Mouse (Mus musculus): Measurements from ENCODE around the gene Atg4d. TPM values are rescaled to one million over a fixed set of nuclear protein-coding genes. Genes with fewer than 3 reads are reported as not detected.
"Not testable (repeated sequence)": the region's sequence is repeated elsewhere in the genome, so short reads cannot be mapped to it uniquely, and the experiment has no call there.

Atg4d gene
- polyA plus RNA-seq, 1 experiment: 27.5 TPM

DNA sequence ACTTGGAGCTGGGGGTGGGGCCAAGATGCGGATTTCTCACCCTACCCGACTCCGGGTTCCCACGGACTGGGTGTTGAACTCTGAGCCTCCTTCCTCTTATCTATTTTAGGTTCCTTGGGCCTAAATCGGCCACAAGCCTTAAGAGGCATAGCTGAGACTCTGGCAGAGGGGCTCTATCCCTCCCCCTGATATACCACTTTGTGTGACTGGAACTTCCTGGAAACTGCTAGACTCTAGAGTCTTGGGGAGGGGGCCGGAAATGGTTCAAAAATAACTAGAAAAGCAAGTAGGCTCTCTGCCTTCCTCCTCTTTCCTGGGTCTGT, 56.4 kb downstream of the Atg4d start:
- Histone ChIP-seq H3K4me1 (ENCODE audit: control insufficient read depth, insufficient read depth, low read length) (peaks cover 20% of the 10 kb centered on the region), H3K27ac (ENCODE audit: control insufficient read depth, insufficient read depth, low read depth, low read length) (no peak overlapping the region; the same call in 1 of the 2 replicates), H3K27me3 (ENCODE audit: control insufficient read depth, insufficient read depth, low read length) (no peaks in the 10 kb centered on the region), H3K4me3 (ENCODE audit: control insufficient read depth, low read depth, low read length) (peak overlapping the region; percentile 87), H3K36me3 (ENCODE audit: control insufficient read depth, insufficient read depth, low read length) (no peaks in the 10 kb centered on the region)
- no peak for TF ChIP-seq POLR2A (IDR thresholded peaks at IDR 0.05; ENCODE audit: control insufficient read depth, low read depth, low read length)
- TF ChIP-seq CTCF (IDR thresholded peaks at IDR 0.05; ENCODE audit: control insufficient read depth, insufficient read depth, insufficient replicate concordance, low read depth, low read length): no peak

DNA sequence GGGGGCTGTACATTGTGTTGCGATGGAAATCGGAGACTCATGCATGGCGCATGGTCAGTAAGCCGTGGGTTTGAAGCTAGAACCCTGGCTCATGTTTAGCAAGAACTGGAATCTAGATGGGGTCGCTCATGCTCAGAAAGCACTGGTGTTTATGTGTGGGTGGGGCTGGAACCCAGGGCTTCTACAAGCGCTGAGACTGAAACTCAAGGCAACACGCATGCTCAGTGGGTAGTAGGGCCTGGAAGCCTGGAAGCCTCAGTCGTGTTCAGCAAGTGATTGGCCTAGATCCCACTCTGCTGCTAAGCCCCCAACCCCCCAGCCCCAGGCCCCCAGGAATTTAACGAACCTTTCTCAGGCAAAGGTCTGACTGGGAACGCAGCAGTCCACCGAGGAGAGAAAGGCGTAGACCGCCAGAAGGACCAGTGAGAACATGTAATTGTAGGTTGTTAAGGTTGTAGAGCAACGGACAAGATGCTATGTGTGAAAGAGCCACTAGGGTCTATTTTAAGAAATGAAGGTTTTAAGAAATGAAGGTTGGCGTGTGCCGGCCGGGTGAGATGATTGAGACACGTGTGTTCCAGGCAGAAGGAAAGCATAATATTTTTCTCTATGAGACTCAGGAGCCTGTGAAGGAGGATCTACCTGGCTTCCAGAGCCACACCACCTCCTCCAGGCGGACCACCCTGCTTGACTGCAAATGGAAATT, 57.3 kb downstream of the Atg4d start:
- Histone ChIP-seq H3K4me1 (ENCODE audit: control insufficient read depth, insufficient read depth, low read length) (peaks cover 20% of the 10 kb centered on the region), H3K4me3 (ENCODE audit: control insufficient read depth, low read depth, low read length) (peak overlapping the region; percentile 87), H3K36me3 (ENCODE audit: control insufficient read depth, insufficient read depth, low read length) (no peaks in the 10 kb centered on the region), H3K27me3 (ENCODE audit: control insufficient read depth, insufficient read depth, low read length) (no peaks in the 10 kb centered on the region), H3K27ac (ENCODE audit: control insufficient read depth, insufficient read depth, low read depth, low read length) (peak overlapping the region; percentile 52; the same call in 1 of the 2 replicates)
- no peak for TF ChIP-seq CTCF (IDR thresholded peaks at IDR 0.05; ENCODE audit: control insufficient read depth, insufficient read depth, insufficient replicate concordance, low read depth, low read length)

DNA sequence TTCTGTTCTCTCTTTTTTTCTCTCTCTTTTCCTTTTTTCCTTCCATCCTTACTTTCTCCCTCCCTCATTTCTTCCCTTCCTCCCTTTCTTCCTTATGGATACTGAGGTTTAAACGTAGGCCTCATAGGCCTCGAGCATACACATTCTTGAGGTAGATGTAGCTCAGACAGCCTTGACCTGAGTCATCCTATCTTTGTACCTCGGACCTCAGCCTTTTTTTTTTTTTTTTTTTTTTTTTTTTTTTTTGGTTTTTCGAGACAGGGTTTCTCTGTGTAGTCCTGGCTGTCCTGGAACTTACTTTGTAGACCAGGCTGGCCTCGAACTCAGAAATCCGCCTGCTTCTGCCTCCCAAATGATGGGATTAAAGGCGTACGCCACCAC, 57.8 kb downstream of the Atg4d start:
- not testable (repeated sequence) for H3K36me3 ChIP-seq (ENCODE audit: control insufficient read depth, insufficient read depth, low read length); H3K27me3 ChIP-seq (ENCODE audit: control insufficient read depth, insufficient read depth, low read length); H3K4me3 ChIP-seq (ENCODE audit: control insufficient read depth, low read depth, low read length); H3K27ac ChIP-seq (ENCODE audit: control insufficient read depth, insufficient read depth, low read depth, low read length)
- H3K4me1 ChIP-seq (ENCODE audit: control insufficient read depth, insufficient read depth, low read length): peaks cover 20% of the 10 kb centered on the region

DNA sequence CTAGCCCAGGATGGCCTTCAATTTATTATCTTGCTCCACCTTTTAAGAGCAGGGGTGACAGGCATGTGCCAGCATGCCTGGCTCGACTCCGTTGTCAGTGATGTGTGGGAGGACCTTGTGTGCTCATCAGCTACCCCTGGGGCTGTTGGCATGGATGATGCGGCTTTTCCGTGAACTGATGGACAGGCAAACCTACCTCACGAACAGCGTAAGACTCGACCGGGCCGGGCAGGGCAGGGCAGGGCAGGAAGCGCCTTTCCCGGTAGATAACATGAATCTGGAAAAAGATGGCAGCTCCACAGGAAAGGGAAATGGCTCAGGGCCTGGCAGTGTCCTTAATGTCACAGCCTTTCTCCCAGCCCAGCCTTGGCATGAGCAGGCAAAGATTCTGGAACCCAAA, 59.2 kb downstream of the Atg4d start:
- no peak overlapping the region for H3K27ac ChIP-seq (ENCODE audit: control insufficient read depth, insufficient read depth, low read depth, low read length)
- TF ChIP-seq POLR2A (IDR thresholded peaks at IDR 0.05; ENCODE audit: control insufficient read depth, low read depth, low read length) (no peak), CTCF (IDR thresholded peaks at IDR 0.05; ENCODE audit: control insufficient read depth, insufficient read depth, insufficient replicate concordance, low read depth, low read length) (no peak)
- no peak overlapping the region for H3K4me3 ChIP-seq (ENCODE audit: control insufficient read depth, low read depth, low read length)
- H3K27me3 ChIP-seq (ENCODE audit: control insufficient read depth, insufficient read depth, low read length): no peaks in the 10 kb centered on the region
- no peaks in the 10 kb centered on the region for H3K36me3 ChIP-seq (ENCODE audit: control insufficient read depth, insufficient read depth, low read length)
- peaks cover 24% of the 10 kb centered on the region for H3K4me1 ChIP-seq (ENCODE audit: control insufficient read depth, insufficient read depth, low read length)

Other genes with a start within 250 kb of the Atg4d start
- gene Icam1, start 249.3 kb upstream of the Atg4d start, polyA plus RNA-seq (2012; rRNA removed): 1.8 TPM in 2 replicates
- gene Icam4, start 235.9 kb upstream of the Atg4d start, polyA plus RNA-seq (2012; rRNA removed): 0.21 and 0.30 TPM in 2 replicates
- gene Icam5, start 233.2 kb upstream of the Atg4d start, polyA plus RNA-seq (2012; rRNA removed): 4.0 and 4.2 TPM in 2 replicates
- gene Zglp1, start 198.2 kb upstream of the Atg4d start, polyA plus RNA-seq (2012; rRNA removed): 1.7 and 2.4 TPM in 2 replicates
- gene Gm49373, start 192.2 kb upstream of the Atg4d start, polyA plus RNA-seq (2012; rRNA removed): 0.11 and 0.36 TPM in 2 replicates
- gene Fdx1l, start 191.7 kb upstream of the Atg4d start, polyA plus RNA-seq (2012; rRNA removed): 26.1 and 28.7 TPM in 2 replicates
- gene Gm38431, start 173.3 kb upstream of the Atg4d start, polyA plus RNA-seq (2012; rRNA removed): 5.1 and 5.3 TPM in 2 replicates
- gene Raver1, start 173.3 kb upstream of the Atg4d start, polyA plus RNA-seq (2012; rRNA removed): 71.1 and 78.7 TPM in 2 replicates
- gene Tyk2, start 134.1 kb upstream of the Atg4d start, polyA plus RNA-seq (2012; rRNA removed): 11.4 and 12.5 TPM in 2 replicates
- gene Cdc37, start 115.3 kb upstream of the Atg4d start, polyA plus RNA-seq (2012; rRNA removed): 38.1 and 40.6 TPM in 2 replicates
- 80.2 and 82.0 TPM in 2 replicates for gene Pde4a, start 99.6 kb upstream of the Atg4d start, polyA plus RNA-seq (2012; rRNA removed)
- gene Keap1, start 25.9 kb upstream of the Atg4d start, polyA plus RNA-seq (2012; rRNA removed): 46.9 and 52.8 TPM in 2 replicates
- gene S1pr5, start 16.9 kb upstream of the Atg4d start, polyA plus RNA-seq (2012; rRNA removed): not detected in 2 replicates
- gene Kri1, start 22.7 kb downstream of the Atg4d start, polyA plus RNA-seq (2012; rRNA removed): 35.0 and 36.9 TPM in 2 replicates
- gene Cdkn2d, start 26.1 kb downstream of the Atg4d start, polyA plus RNA-seq (2012; rRNA removed): 98.6 and 107 TPM in 2 replicates
- 3.0 and 3.8 TPM in 2 replicates for gene Ap1m2, start 47.0 kb downstream of the Atg4d start, polyA plus RNA-seq (2012; rRNA removed)
- 35.1 and 47.1 TPM in 2 replicates for gene Slc44a2, start 55.4 kb downstream of the Atg4d start, polyA plus RNA-seq (2012; rRNA removed)
- gene Ilf3, start 102.6 kb downstream of the Atg4d start, polyA plus RNA-seq (2012; rRNA removed): 81.9 and 82.1 TPM in 2 replicates
- 19.6 and 23.2 TPM in 2 replicates for gene Qtrt1, start 146.5 kb downstream of the Atg4d start, polyA plus RNA-seq (2012; rRNA removed)
- gene Dnm2, start 159.6 kb downstream of the Atg4d start, polyA plus RNA-seq (2012; rRNA removed): 158 and 183 TPM in 2 replicates
- 21.3 and 22.4 TPM in 2 replicates for gene Tmed1, start 245.0 kb downstream of the Atg4d start, polyA plus RNA-seq (2012; rRNA removed)